Mouse (Mus musculus): ENCODE results near the gene Slx1b. TPM values are rescaled to one million over a fixed set of nuclear protein-coding genes. Genes with fewer than 3 reads are reported as not detected.

Gene Slx1b
- polyA plus RNA-seq, 1 experiment from 2014 or later = 8.8 TPM

DNA sequence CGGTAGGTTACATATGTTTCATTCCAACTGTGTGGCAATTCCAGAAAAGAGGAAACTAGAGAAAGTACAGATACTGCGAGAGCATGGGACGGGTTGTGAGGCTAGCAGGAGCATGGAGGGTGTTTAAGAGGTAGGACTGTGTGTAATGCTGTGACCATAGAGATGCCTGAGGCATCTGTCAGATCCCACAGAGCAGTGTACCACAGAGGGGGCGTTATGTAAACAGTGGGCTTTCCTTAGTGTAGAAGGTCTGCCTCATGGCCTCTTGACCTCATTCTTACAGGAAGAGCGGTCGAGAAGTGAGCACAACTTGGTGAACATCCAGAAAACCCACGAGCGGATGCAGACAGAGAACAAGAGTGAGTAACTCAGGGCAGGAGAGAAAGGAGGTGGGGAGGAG is 31.9 kb downstream of the Slx1b start:
- ATAC-seq (ENCODE audit: insufficient number of reproducible peaks, low FRiP score, low TSS enrichment, low read depth) (no peak), DNase-seq (ENCODE audit: low spot score) (no peak)
- Histone ChIP-seq H3K36me3 (ENCODE audit: control insufficient read depth, insufficient read depth, low read length) (peaks cover 5% of the 10 kb centered on the region; the same call in 1 of the 2 replicates), H3K4me1 (ENCODE audit: control insufficient read depth, insufficient read depth, low read length) (no peaks in the 10 kb centered on the region), H3K9me3 (ENCODE audit: control insufficient read depth, low read length) (no peaks in the 10 kb centered on the region), H3K27ac (replicated peaks; ENCODE audit: low read depth, low read length) (no peak overlapping the region), H3K9ac (ENCODE audit: low read length) (no peak overlapping the region), H3K4me2 (ENCODE audit: low read depth, severe bottlenecking) (no peak overlapping the region), H3K27me3 (ENCODE audit: control insufficient read depth, insufficient read depth, low read length) (no peaks in the 10 kb centered on the region), H3K4me3 (ENCODE audit: low read depth, low read length) (no peak overlapping the region)
- 78% methylated on average over 8 of the region's 8 CpGs for WGBS

DNA sequence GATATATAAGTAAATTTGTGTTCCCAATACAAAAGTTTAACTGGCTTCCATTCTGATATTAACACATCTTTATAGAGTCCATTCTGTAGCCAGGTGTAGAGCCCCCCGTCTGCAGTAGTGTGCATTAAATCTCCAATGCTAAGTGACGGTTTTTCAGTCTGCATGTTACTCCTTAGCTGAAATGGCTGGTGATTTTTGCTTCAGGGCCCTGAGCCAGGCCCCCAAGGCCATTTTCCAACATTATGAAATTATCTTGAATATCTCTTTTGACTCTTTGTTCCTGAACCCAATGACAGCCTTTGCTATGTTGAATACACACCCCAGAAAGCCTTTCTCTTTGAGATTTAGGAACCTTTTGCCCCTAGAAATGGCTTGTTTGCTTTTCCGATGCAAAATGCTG is 35.8 kb downstream of the Slx1b start:
- Histone ChIP-seq H3K9ac (ENCODE audit: low read length) (no peak overlapping the region), H3K36me3 (ENCODE audit: control insufficient read depth, insufficient read depth, low read length) (no peaks in the 10 kb centered on the region), H3K9me3 (ENCODE audit: control insufficient read depth, low read length) (no peaks in the 10 kb centered on the region), H3K4me1 (ENCODE audit: control insufficient read depth, insufficient read depth, low read length) (no peaks in the 10 kb centered on the region), H3K27ac (replicated peaks; ENCODE audit: low read depth, low read length) (no peak overlapping the region), H3K27me3 (ENCODE audit: control insufficient read depth, insufficient read depth, low read length) (no peaks in the 10 kb centered on the region), H3K4me3 (ENCODE audit: low read depth, low read length) (no peak overlapping the region), H3K4me2 (ENCODE audit: low read depth, severe bottlenecking) (no peak overlapping the region)
- WGBS = 83% methylated on average over 3 of the region's 3 CpGs
- DNase-seq (ENCODE audit: low spot score) = no peak
- ATAC-seq (ENCODE audit: insufficient number of reproducible peaks, low FRiP score, low TSS enrichment, low read depth) = no peak

GRCm38 (mm10) chr7:126657522-126657921 is 38.1 kb downstream of the Slx1b start:
- H3K4me2 ChIP-seq (ENCODE audit: low read depth, severe bottlenecking) = no peak overlapping the region
- H3K4me1 ChIP-seq (ENCODE audit: control insufficient read depth, insufficient read depth, low read length) = no peaks in the 10 kb centered on the region
- H3K36me3 ChIP-seq (ENCODE audit: control insufficient read depth, insufficient read depth, low read length) = no peaks in the 10 kb centered on the region
- no peaks in the 10 kb centered on the region for H3K27me3 ChIP-seq (ENCODE audit: control insufficient read depth, insufficient read depth, low read length)
- no peak overlapping the region for H3K4me3 ChIP-seq (ENCODE audit: low read depth, low read length)
- no peak for ATAC-seq (ENCODE audit: insufficient number of reproducible peaks, low FRiP score, low TSS enrichment, low read depth)
- H3K27ac ChIP-seq (replicated peaks; ENCODE audit: low read depth, low read length) = no peak overlapping the region
- DNase-seq (ENCODE audit: low spot score) = no peak
- 89% methylated on average over 1 of the region's 1 CpGs for WGBS
- H3K9ac ChIP-seq (ENCODE audit: low read length) = no peak overlapping the region
- no peaks in the 10 kb centered on the region for H3K9me3 ChIP-seq (ENCODE audit: control insufficient read depth, low read length)

DNA sequence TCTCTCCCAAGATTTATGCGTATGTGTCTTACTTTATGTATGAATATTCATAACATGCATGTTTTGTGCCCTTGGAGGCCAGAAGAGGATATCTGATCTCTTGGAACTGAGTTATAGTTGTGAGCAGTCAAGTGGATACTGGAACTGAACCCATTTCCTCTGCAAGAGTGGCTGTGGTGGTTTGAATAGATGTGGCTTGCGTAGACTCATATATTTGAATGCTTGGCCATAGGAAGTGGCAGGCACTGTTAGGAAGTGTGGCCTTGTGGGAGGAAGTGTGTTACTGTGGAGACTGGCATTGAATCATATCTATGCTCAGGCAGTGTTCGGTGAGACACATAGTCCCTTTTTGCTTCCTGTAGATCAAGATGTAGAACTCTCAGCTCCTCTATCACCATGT is 39.9 kb downstream of the Slx1b start:
- 93% methylated on average over 3 of the region's 3 CpGs for WGBS
- no peak overlapping the region; the same call in 1 of the 2 replicates for H3K27ac ChIP-seq (replicated peaks; ENCODE audit: low read depth, low read length)
- no peak for ATAC-seq (ENCODE audit: insufficient number of reproducible peaks, low FRiP score, low TSS enrichment, low read depth)

GRCm38 (mm10) chr7:126653991-126654390 is 41.6 kb downstream of the Slx1b start:
- Histone ChIP-seq H3K27ac (replicated peaks; ENCODE audit: low read depth, low read length) (no peak overlapping the region), H3K27me3 (ENCODE audit: control insufficient read depth, insufficient read depth, low read length) (no peaks in the 10 kb centered on the region), H3K9ac (ENCODE audit: low read length) (no peak overlapping the region), H3K9me3 (ENCODE audit: control insufficient read depth, low read length) (no peaks in the 10 kb centered on the region), H3K36me3 (ENCODE audit: control insufficient read depth, insufficient read depth, low read length) (no peaks in the 10 kb centered on the region), H3K4me2 (ENCODE audit: low read depth, severe bottlenecking) (no peak overlapping the region), H3K4me1 (ENCODE audit: control insufficient read depth, insufficient read depth, low read length) (peaks cover 4% of the 10 kb centered on the region; the same call in 1 of the 2 replicates), H3K4me3 (ENCODE audit: low read depth, low read length) (no peak overlapping the region)
- DNase-seq (ENCODE audit: low spot score) = no peak
- WGBS = 83% methylated on average over 2 of the region's 2 CpGs
- ATAC-seq (ENCODE audit: insufficient number of reproducible peaks, low FRiP score, low TSS enrichment, low read depth) = no peak

More for the DNA sequence above, 39.9 kb downstream of the Slx1b start:
- no peaks in the 10 kb centered on the region for H3K9me3 ChIP-seq (ENCODE audit: control insufficient read depth, low read length)
- H3K36me3 ChIP-seq (ENCODE audit: control insufficient read depth, insufficient read depth, low read length) = no peaks in the 10 kb centered on the region
- no peak overlapping the region for H3K4me2 ChIP-seq (ENCODE audit: low read depth, severe bottlenecking)
- H3K4me1 ChIP-seq (ENCODE audit: control insufficient read depth, insufficient read depth, low read length) = no peaks in the 10 kb centered on the region
- H3K4me3 ChIP-seq (ENCODE audit: low read depth, low read length) = no peak overlapping the region
- H3K27me3 ChIP-seq (ENCODE audit: control insufficient read depth, insufficient read depth, low read length) = no peaks in the 10 kb centered on the region
- no peak overlapping the region for H3K9ac ChIP-seq (ENCODE audit: low read length)
- no peak for DNase-seq (ENCODE audit: low spot score)

GRCm38 (mm10) chr7:126650852-126651251 is 44.7 kb downstream of the Slx1b start:
- Histone ChIP-seq H3K36me3 (ENCODE audit: control insufficient read depth, insufficient read depth, low read length) (no peaks in the 10 kb centered on the region), H3K27ac (replicated peaks; ENCODE audit: low read depth, low read length) (no peak overlapping the region), H3K9me3 (ENCODE audit: control insufficient read depth, low read length) (no peaks in the 10 kb centered on the region), H3K27me3 (ENCODE audit: control insufficient read depth, insufficient read depth, low read length) (no peaks in the 10 kb centered on the region), H3K9ac (ENCODE audit: low read length) (no peak overlapping the region), H3K4me1 (ENCODE audit: control insufficient read depth, insufficient read depth, low read length) (peaks cover 4% of the 10 kb centered on the region; the same call in 1 of the 2 replicates), H3K4me2 (ENCODE audit: low read depth, severe bottlenecking) (no peak overlapping the region), H3K4me3 (ENCODE audit: low read depth, low read length) (no peak overlapping the region)
- WGBS = 67% methylated on average over 2 of the region's 2 CpGs
- ATAC-seq (ENCODE audit: insufficient number of reproducible peaks, low FRiP score, low TSS enrichment, low read depth) = no peak
- no peak for DNase-seq (ENCODE audit: low spot score)

DNA sequence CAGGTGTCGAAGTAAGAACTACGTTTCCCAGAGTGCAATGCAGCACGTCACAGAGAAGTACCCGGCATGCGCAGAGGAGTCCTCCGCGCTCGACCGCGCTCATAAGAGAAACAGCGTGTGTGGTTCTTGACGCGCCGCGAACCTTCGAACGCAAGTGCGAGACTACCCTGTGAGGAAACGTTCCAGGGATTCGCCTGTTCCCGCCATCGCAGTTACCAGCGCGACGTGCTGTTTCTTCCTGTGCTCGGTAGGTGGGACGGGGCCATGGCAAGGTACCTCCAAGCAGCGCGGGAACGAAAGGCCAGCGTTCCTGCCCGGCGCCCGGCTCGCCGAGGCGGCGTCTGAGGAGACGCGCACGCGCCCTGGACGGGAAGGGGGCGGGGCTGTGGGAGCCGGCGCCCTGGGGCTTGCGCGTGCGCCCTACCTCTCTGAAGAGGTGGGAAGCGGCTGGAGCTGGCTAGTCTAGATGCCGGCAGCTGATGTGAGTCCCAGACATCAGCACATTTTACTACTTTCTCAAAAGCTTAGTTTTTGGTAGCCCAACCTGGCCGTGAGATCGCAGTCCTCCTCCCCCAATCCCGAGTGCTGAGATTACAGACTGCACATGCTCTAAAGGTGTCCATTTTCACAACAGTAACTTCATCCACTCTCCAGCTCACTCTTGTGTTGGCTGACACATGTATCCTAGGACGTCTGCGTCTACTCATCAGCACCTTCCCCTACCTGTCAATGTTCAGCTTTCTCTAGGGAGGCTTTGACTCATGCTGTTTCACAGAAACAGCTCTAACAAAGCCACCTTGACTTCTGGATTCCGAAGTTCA is 46.1 kb downstream of the Slx1b start, which contains the start of gene Sgf29:
Sgf29 (plus strand) TSS at position 79 of the 821 bp plus-strand sequence.
- Histone ChIP-seq H3K4me3 (ENCODE audit: low read depth, low read length) (peak within 1 kb of the TSS; percentile 49), H3K36me3 (ENCODE audit: control insufficient read depth, insufficient read depth, low read length) (no peaks in the 10 kb centered on the region), H3K9me3 (ENCODE audit: control insufficient read depth, low read length) (no peaks in the 10 kb centered on the region), H3K4me2 (ENCODE audit: low read depth, severe bottlenecking) (peak within 1 kb of the TSS; percentile 74), H3K9ac (ENCODE audit: low read length) (peak within 1 kb of the TSS; percentile 81), H3K27me3 (ENCODE audit: control insufficient read depth, insufficient read depth, low read length) (no peaks in the 10 kb centered on the region), H3K27ac (replicated peaks; ENCODE audit: low read depth, low read length) (peak within 1 kb of the TSS; percentile 80), H3K4me1 (ENCODE audit: control insufficient read depth, insufficient read depth, low read length) (peaks cover 4% of the 10 kb centered on the region; the same call in 1 of the 2 replicates)
- WGBS = under 1% methylated on average over 57 of the region's 57 CpGs
- ATAC-seq (ENCODE audit: insufficient number of reproducible peaks, low FRiP score, low TSS enrichment, low read depth) (peak; percentile 94), DNase-seq (ENCODE audit: low spot score) (peak; percentile 92)

GRCm38 (mm10) chr7:126648486-126648885 is 47.1 kb downstream of the Slx1b start:
- DNase-seq (ENCODE audit: low spot score) (no peak), ATAC-seq (ENCODE audit: insufficient number of reproducible peaks, low FRiP score, low TSS enrichment, low read depth) (no peak)
- Histone ChIP-seq H3K27ac (replicated peaks; ENCODE audit: low read depth, low read length) (no peak overlapping the region), H3K36me3 (ENCODE audit: control insufficient read depth, insufficient read depth, low read length) (no peaks in the 10 kb centered on the region), H3K9ac (ENCODE audit: low read length) (no peak overlapping the region), H3K4me3 (ENCODE audit: low read depth, low read length) (no peak overlapping the region), H3K27me3 (ENCODE audit: control insufficient read depth, insufficient read depth, low read length) (no peaks in the 10 kb centered on the region), H3K4me1 (ENCODE audit: control insufficient read depth, insufficient read depth, low read length) (peaks cover 4% of the 10 kb centered on the region; the same call in 1 of the 2 replicates), H3K4me2 (ENCODE audit: low read depth, severe bottlenecking) (no peak overlapping the region), H3K9me3 (ENCODE audit: control insufficient read depth, low read length) (no peaks in the 10 kb centered on the region)
- WGBS = 73% methylated on average over 4 of the region's 4 CpGs
